Mouse (Mus musculus): ENCODE data around the gene Dlx6.

GRCm38 (mm10) chr6:6852944-6853343 lies 10.2 kb upstream of the Dlx6 start:
- no peak for TF ChIP-seq POLR2A (IDR thresholded peaks at IDR 0.05; ENCODE audit: control insufficient read depth, low read depth, low read length)
- TF ChIP-seq CTCF (IDR thresholded peaks at IDR 0.05; ENCODE audit: control insufficient read depth, insufficient read depth, insufficient replicate concordance, low read depth, low read length): no peak
